Mouse (Mus musculus) liver, embryonic 13.5 days (tissue): ENCODE data around the gene Cnnm2. TPM values are rescaled to one million over a fixed set of nuclear protein-coding genes. Genes with fewer than 3 reads are reported as not detected.
"Not testable (repeated sequence)": the region's sequence is repeated elsewhere in the genome, so short reads cannot be mapped to it uniquely, and the experiment has no call there.

Experiments
- ATAC-seq: fragments of 200-750 bp; cut with Nextera tagmentation; 2 replicates; pipeline ENCODE4 v1.8.0; 2017; ENCODE audit warnings: low read depth, mild to moderate bottlenecking, moderate number of reproducible peaks, moderate library complexity
- DNase-seq: peaks from one replicate; pipeline ENCODE4 v3.0.0; 2022
- H3K27ac ChIP-seq: fragments of 300-500 bp; sonication (generic); 2 replicates; pipeline ENCODE4 v1.5.1; 2015; ENCODE audit warnings: moderate library complexity, mild to moderate bottlenecking, inconsistent platforms
- H3K27me3 ChIP-seq: fragments of 300-500 bp; sonication (generic); 2 replicates; pipeline ENCODE4 v1.6.1; 2015; ENCODE audit warnings: mild to moderate bottlenecking, inconsistent platforms
- H3K36me3 ChIP-seq: fragments of 300-500 bp; sonication (generic); 2 replicates; pipeline ENCODE4 v1.6.1; 2015; ENCODE audit warnings: mild to moderate bottlenecking, inconsistent platforms
- H3K4me1 ChIP-seq: fragments of 300-500 bp; sonication (generic); replicated peaks from 2 replicates; pipeline ENCODE4 v1.6.1; 2015; ENCODE audit warnings: inconsistent platforms
- H3K4me2 ChIP-seq: fragments of 300-500 bp; sonication (generic); 2 replicates; pipeline ENCODE4 v1.6.1; 2015; ENCODE audit warnings: inconsistent platforms, mild to moderate bottlenecking, moderate library complexity
- H3K4me3 ChIP-seq: fragments of 300-500 bp; sonication (generic); replicated peaks from 2 replicates; pipeline ENCODE4 v1.5.1; 2015; ENCODE audit warnings: mild to moderate bottlenecking, inconsistent platforms
- H3K9ac ChIP-seq: fragments of 300-500 bp; sonication (generic); 2 replicates; pipeline ENCODE4 v1.6.1; 2015; ENCODE audit warnings: mild to moderate bottlenecking, inconsistent platforms
- H3K9me3 ChIP-seq: fragments of 300-500 bp; sonication (generic); replicated peaks from 2 replicates; pipeline ENCODE4 v1.6.1; 2016; ENCODE audit warnings: inconsistent platforms
- WGBS: fragments of 180-500 bp; shearing (Covaris S2); methylation state at CpG from one replicate; pipeline ENCODE4 v1.1.7; 2015; ENCODE audit not compliant: insufficient replicate concordance; 5-methylcytosine and 5-hydroxymethylcytosine counted together
- polyA plus RNA-seq: library from polyadenylated mRNA; unstranded; fragments of >200 nt; fragmentation: Nextera tagmentation; extraction: Ambion mirVana; gene quantifications from 2 replicates; pipeline ENCODE4 v1.2.1, GENCODE M21; 2015

Cnnm2 gene
- polyA plus RNA-seq, 1 experiment from 2014 or later: 1.2 TPM

- no peaks in the 10 kb centered on the region for H3K27me3 ChIP-seq
- no peak overlapping the region for H3K4me3 ChIP-seq
- peaks cover 16% of the 10 kb centered on the region for H3K4me1 ChIP-seq
- DNase-seq (no peak), ATAC-seq (no peak)
- no peaks in the 10 kb centered on the region for H3K9me3 ChIP-seq
- H3K36me3 ChIP-seq: no peaks in the 10 kb centered on the region
- no peak overlapping the region for H3K4me2 ChIP-seq
- WGBS: 72% methylated on average over 3 of the region's 3 CpGs
- H3K9ac ChIP-seq: no peak overlapping the region
- H3K27ac ChIP-seq: no peak overlapping the region
These were observed 15.5 kb downstream of the Cnnm2 start for GRCm38 (mm10) chr19:46776850-46777249.

DNA sequence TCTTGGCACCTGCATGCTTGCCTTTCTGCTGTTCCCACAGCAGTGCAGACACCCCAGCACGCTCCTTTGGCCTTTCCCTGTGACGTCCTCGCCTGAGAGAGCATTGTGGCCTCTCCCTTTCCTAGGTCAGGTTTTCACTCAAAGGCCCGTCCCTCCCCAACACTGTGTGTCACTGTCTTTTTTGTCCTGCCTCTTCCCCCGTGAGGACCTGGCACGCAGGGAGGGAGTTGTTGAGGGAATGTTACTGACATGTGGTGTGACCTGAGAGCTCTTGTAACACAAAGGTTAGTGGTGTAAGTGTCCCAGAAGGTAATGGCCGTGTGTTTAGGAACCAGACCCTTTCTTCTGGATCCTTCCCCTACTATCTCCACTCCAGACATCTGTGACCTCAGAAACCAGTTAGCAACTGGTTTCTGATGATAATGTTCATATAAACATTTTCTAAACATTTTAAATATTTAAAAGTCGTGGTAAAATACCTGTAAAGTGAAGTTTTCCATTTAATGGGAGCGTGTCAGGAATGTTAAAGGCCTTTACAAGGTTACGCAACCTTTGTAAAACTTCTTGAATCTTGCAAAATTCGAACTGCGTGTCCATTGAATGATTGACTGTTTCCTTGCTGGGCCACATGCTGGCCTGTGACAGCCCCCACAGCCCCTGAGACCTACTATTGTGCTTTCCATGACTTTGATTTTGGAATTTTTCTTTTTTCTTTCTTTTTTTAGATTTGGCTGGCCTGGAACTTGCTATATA lies 16.7 kb downstream of the Cnnm2 start:
- WGBS: 69% methylated on average over 12 of the region's 12 CpGs
- H3K4me3 ChIP-seq: no peak overlapping the region
- no peaks in the 10 kb centered on the region for H3K36me3 ChIP-seq
- H3K27ac ChIP-seq: peak overlapping the region; percentile 10; the same call in 1 of the 2 replicates
- ATAC-seq: no peak
- H3K4me1 ChIP-seq: peaks cover 16% of the 10 kb centered on the region
- no peak overlapping the region for H3K4me2 ChIP-seq
- no peak for DNase-seq
- H3K9ac ChIP-seq: no peak overlapping the region
- H3K27me3 ChIP-seq: no peaks in the 10 kb centered on the region
- H3K9me3 ChIP-seq: no peaks in the 10 kb centered on the region

DNA sequence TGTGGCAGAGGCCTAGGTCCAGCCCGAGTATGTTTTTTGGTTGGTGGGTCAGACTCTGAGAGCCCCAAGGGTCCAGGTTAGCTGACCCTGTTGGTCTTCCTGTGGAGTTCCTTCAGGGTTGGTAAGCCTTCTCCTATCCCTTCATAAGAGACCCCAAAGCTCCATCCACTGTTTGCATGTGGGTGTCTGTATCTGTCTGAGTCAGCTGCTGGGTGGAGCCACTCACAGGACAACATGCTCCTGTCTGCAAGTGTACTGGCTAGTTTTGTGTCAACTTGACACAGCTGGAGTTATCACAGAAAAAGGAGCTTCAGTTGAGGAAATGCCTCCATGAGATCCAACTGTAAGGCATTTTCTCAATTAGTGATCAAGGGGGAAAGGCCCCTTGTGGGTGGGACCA lies 17.7 kb downstream of the Cnnm2 start:
- not testable (repeated sequence) for H3K9me3 ChIP-seq, H3K9ac ChIP-seq, H3K4me3 ChIP-seq, H3K27me3 ChIP-seq, H3K27ac ChIP-seq, H3K4me2 ChIP-seq, H3K36me3 ChIP-seq
- peaks cover 23% of the 10 kb centered on the region for H3K4me1 ChIP-seq
- 70% methylated on average over 1 of the region's 1 CpGs for WGBS
- DNase-seq: peak; percentile 30
- ATAC-seq: peak; percentile 65; the same call in 1 of the 2 replicates

DNA sequence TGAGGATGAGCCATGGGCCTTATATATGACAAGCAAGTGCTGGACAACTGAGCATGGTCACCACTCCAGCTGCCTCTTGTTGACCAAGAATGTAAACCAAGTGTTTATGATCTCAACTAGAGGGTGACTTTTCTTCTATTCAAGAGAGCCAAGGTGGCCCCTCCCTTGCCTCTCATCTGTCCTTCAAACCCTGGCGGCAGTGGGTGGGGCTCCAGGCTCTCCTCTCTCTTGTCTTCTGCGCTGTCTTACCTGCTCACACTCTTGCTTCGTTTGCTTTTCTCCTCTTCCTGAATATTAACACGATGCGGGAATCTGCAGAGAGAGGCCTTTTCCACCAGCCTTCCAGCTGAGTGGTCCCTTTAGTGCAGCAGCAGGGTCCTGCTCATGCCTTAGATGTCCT lies 22.6 kb downstream of the Cnnm2 start:
- no peak overlapping the region for H3K9ac ChIP-seq
- H3K4me1 ChIP-seq: peaks cover 22% of the 10 kb centered on the region

DNA sequence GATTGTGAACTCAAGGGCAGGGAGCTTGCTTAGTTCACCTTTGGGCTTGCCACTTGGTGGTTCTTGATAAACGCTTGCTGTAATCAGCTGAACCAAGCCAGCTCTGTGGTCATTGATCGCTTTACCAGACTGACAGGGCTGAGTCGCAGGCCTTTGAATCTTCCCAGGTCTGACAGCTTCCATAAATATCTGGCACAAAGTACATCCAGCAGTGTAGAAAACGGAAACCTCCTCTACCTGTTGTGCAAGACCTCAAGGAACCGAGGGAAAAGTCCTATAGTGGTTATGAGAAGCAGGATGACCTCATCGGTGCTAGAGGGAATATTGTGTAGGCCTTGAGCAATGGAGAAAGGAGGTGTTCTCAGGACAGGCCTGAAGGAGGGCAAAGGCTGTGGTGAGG lies 23.1 kb downstream of the Cnnm2 start:
- peak overlapping the region; percentile 3; the same call in 1 of the 2 replicates for H3K4me2 ChIP-seq
- no peaks in the 10 kb centered on the region for H3K36me3 ChIP-seq
- ATAC-seq (peak; percentile 63), DNase-seq (peak; percentile 15)
- no peak overlapping the region for H3K9ac ChIP-seq
- H3K4me1 ChIP-seq: peaks cover 21% of the 10 kb centered on the region
- no peaks in the 10 kb centered on the region for H3K9me3 ChIP-seq
- H3K27ac ChIP-seq: no peak overlapping the region
- no peaks in the 10 kb centered on the region for H3K27me3 ChIP-seq
- H3K4me3 ChIP-seq: no peak overlapping the region
- WGBS: 44% methylated on average over 6 of the region's 6 CpGs

More for the DNA sequence above, 22.6 kb downstream of the Cnnm2 start:
- 56% methylated on average over 5 of the region's 5 CpGs for WGBS
- no peaks in the 10 kb centered on the region for H3K9me3 ChIP-seq
- no peaks in the 10 kb centered on the region for H3K27me3 ChIP-seq
- no peak overlapping the region for H3K4me3 ChIP-seq
- H3K36me3 ChIP-seq: no peaks in the 10 kb centered on the region
- ATAC-seq (peak; percentile 63), DNase-seq (peak; percentile 22)
- 0 out of 2 replicates have a peak overlapping the region, but pooled peaks have one; percentile 5 for H3K27ac ChIP-seq
- H3K4me2 ChIP-seq: peak overlapping the region; percentile 3; the same call in 1 of the 2 replicates

DNA sequence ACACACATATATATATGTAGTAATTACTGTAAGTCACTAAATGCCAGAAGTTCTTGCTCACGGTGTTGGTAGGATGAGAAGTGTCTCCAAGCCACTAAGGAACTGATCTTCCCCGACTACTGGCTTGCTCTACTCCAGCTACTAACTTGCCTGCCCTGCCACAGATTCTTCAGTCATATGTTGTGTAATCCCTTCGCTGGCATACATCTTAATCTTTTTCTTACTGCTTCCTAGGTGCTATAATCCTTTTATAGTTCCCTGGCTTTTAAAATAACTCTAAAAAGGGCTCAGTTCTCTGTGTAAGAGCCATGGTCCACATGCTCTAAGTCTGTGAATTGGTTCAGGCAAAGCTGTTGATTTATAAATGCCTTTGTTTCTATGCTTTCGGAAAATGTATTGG lies 24.2 kb downstream of the Cnnm2 start:
- DNase-seq (no peak), ATAC-seq (no peak)
- no peak overlapping the region for H3K27ac ChIP-seq
- no peak overlapping the region for H3K9ac ChIP-seq
- 72% methylated on average over 4 of the region's 4 CpGs for WGBS
- H3K4me3 ChIP-seq: no peak overlapping the region
- H3K9me3 ChIP-seq: no peaks in the 10 kb centered on the region
- no peaks in the 10 kb centered on the region for H3K36me3 ChIP-seq
- H3K4me2 ChIP-seq: no peak overlapping the region
- no peaks in the 10 kb centered on the region for H3K27me3 ChIP-seq
- H3K4me1 ChIP-seq: peaks cover 17% of the 10 kb centered on the region

DNA sequence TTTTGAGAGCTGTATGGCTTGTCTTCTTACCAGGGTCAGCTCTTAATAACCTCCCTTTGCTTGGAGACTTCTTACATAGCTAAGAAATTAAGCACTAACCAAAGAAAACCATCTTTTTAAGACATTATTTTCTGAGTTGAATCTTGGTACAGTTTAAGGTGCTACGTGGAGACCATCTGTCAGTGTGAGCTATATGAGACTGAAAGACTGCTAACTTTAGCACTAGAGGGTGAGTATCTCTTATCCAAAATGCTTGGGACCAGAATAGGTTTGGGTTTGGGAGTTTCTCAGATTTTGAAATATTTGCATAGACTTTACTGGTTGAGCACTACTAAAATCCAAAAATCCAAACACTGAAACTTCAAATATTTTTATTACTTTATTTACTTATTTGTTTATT lies 28.4 kb downstream of the Cnnm2 start:
- no peak for DNase-seq
- peaks cover 3% of the 10 kb centered on the region for H3K4me1 ChIP-seq
- no peak overlapping the region for H3K4me2 ChIP-seq
- H3K9ac ChIP-seq: no peak overlapping the region
- H3K9me3 ChIP-seq: no peaks in the 10 kb centered on the region
- 80% methylated on average over 1 of the region's 1 CpGs for WGBS
- no peaks in the 10 kb centered on the region for H3K36me3 ChIP-seq
- ATAC-seq: no peak
- no peaks in the 10 kb centered on the region for H3K27me3 ChIP-seq
- no peak overlapping the region for H3K27ac ChIP-seq
- H3K4me3 ChIP-seq: no peak overlapping the region

DNA sequence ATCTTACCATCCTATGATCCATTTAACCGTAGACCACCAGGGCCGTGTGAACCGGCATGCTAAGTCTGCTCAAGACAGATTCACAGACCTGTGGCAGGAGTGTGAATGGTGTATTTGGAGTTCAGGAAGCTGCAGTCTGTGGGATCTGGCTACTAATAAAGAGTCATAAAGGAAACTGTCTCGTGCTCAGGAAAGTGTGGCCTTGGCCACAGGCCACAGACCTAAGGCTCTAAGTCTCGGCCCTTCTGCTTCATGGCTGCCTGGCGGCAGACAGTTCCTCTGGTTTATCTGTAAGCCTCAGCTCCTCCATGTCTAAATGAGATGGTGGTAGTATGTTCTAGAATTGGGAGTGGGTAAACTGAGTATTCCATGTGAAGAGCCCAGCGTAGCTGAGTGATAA lies 30.0 kb downstream of the Cnnm2 start:
- no peak overlapping the region for H3K9ac ChIP-seq
- H3K9me3 ChIP-seq: no peaks in the 10 kb centered on the region
- ATAC-seq (no peak), DNase-seq (no peak)
- no peaks in the 10 kb centered on the region for H3K27me3 ChIP-seq
- H3K4me3 ChIP-seq: no peak overlapping the region
- no peak overlapping the region for H3K27ac ChIP-seq
- no peaks in the 10 kb centered on the region for H3K36me3 ChIP-seq
- 62% methylated on average over 7 of the region's 7 CpGs for WGBS
- H3K4me1 ChIP-seq: no peaks in the 10 kb centered on the region
- H3K4me2 ChIP-seq: no peak overlapping the region

DNA sequence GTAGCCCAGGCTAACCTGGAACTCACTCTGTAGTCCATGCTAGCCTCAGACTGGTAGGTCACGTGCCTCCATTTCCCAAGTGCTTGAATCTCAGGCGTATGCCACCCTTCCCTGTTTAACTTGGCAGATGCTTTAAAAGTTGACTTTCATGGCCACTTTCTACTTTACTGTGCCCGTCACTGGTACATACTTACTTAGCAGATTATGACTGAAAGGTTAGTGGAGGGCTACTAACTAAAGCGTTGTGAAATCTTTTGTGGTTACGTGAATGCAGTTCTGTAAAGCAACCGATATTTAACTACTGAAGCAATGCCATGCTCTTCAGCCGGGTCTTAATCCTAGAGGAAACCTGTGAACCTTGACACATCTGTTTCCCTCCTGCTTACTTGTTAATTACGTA lies 30.5 kb downstream of the Cnnm2 start:
- Histone ChIP-seq H3K27me3 (no peaks in the 10 kb centered on the region), H3K4me1 (no peaks in the 10 kb centered on the region), H3K4me2 (no peak overlapping the region), H3K27ac (no peak overlapping the region), H3K9ac (no peak overlapping the region), H3K4me3 (no peak overlapping the region), H3K9me3 (no peaks in the 10 kb centered on the region), H3K36me3 (no peaks in the 10 kb centered on the region)
- 68% methylated on average over 8 of the region's 8 CpGs for WGBS
- DNase-seq (no peak), ATAC-seq (no peak)

- Histone ChIP-seq H3K27me3 (no peaks in the 10 kb centered on the region), H3K4me2 (no peak overlapping the region), H3K9me3 (no peaks in the 10 kb centered on the region), H3K4me1 (no peaks in the 10 kb centered on the region), H3K4me3 (no peak overlapping the region), H3K9ac (no peak overlapping the region), H3K36me3 (no peaks in the 10 kb centered on the region), H3K27ac (no peak overlapping the region)
- ATAC-seq: no peak
- WGBS: 71% methylated on average over 3 of the region's 3 CpGs
- no peak for DNase-seq
These were observed 31.1 kb downstream of the Cnnm2 start for GRCm38 (mm10) chr19:46792480-46792879.

- Histone ChIP-seq H3K4me2 (no peak overlapping the region), H3K9ac (no peak overlapping the region), H3K4me1 (no peaks in the 10 kb centered on the region), H3K36me3 (no peaks in the 10 kb centered on the region), H3K27ac (no peak overlapping the region), H3K27me3 (no peaks in the 10 kb centered on the region), H3K4me3 (no peak overlapping the region), H3K9me3 (no peaks in the 10 kb centered on the region)
- DNase-seq (no peak), ATAC-seq (no peak)
- 66% methylated on average over 8 of the region's 8 CpGs for WGBS
These were observed 32.8 kb downstream of the Cnnm2 start for GRCm38 (mm10) chr19:46794181-46794580.
